Mouse (Mus musculus) adrenal gland, adult 18-20 months (tissue): ENCODE measurements around the gene Rbm28. TPM values are rescaled to one million over a fixed set of nuclear protein-coding genes. Genes with fewer than 3 reads are reported as not detected.
A peak's percentile ranks its signal among the peaks of the same experiment; 100 is the strongest.

Experiments used
- DNase-seq, 2 experiments: peaks; one replicate each; pipeline ENCODE4 v3.0.0; 2021 to 2022; ENCODE audit warnings: low spot score in 2 of 2
- long read RNA-seq, 2 experiments: library from polyadenylated mRNA; stranded (forward); transcript quantifications; one replicate each; pipeline ENCODE4 v2.0.0; 2021
- total RNA-seq, 2 experiments: library from RNA; stranded (reverse); gene quantifications; 1 replicate in 1 of 2; 2 replicates in 1 of 2; pipeline ENCODE4 v1.2.3; 2021

The Rbm28 gene
- total RNA-seq, result 10 to 100 TPM; 32.4 to 34.3 TPM
- long read RNA-seq, experiment 1, full-length matches to known transcripts, result 20 of 26 reads
- long read RNA-seq, experiment 1, partial matches to known transcripts, result 3 of 26 reads
- long read RNA-seq, experiment 1, other reads (novel, unspliced or antisense), result 3 of 26 reads
- long read RNA-seq, experiment 2, full-length matches to known transcripts, result 56 of 68 reads
- long read RNA-seq, experiment 2, partial matches to known transcripts, result 9 of 68 reads
- long read RNA-seq, experiment 2, other reads (novel, unspliced or antisense), result 3 of 68 reads

- peak; percentile 72 to 76 for DNase-seq
Measured at GRCm38 (mm10) chr6:29164314-29165244, at the start of gene Rbm28. Rbm28 (minus strand) TSS chr6:29165006.

DNA sequence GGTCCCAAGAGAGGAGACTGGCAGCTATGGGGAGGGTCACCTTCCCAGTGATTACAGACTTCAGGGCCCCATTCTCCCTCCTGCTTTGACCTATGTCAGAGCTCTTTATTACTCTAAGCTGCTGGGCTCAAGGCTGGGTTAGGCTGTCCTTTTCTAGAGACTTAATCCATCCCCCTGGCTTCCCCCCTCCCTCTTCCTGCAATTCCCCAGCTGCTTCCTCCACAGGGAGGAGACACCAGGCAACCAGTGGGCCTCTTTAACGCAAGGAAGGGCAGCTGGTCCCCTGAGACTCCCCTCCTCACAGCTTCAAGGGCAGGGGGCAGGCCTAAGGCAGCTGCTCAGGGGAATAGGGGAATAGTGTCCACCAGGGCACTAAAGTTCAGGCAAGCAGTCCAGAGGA lies 49.4 kb upstream of the Rbm28 start:
- DNase-seq, result no peak

DNA sequence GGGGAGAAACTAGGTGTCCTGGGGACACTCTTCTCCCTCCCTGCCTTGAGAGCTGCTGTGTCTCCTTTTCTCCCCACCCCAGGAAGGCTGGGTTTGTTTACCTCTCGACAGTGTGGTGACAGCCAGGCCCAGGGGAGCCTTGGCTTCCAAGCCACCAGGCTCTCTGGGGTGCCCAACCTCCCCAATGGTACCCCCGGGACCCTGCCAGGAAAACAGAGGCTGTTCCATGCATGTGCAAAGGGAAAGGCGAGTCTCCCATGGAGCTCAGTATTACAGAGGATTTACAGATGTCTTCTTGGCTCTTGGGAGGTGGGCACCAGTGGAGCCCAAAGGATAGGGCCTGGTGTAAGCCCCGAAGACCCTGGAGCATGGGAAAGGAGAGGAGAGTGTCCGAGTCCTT lies 48.6 kb upstream of the Rbm28 start:
- DNase-seq, result no peak

GRCm38 (mm10) chr6:29211806-29212492 lies 47.1 kb upstream of the Rbm28 start:
- peak; percentile 79 to 83 for DNase-seq

DNA sequence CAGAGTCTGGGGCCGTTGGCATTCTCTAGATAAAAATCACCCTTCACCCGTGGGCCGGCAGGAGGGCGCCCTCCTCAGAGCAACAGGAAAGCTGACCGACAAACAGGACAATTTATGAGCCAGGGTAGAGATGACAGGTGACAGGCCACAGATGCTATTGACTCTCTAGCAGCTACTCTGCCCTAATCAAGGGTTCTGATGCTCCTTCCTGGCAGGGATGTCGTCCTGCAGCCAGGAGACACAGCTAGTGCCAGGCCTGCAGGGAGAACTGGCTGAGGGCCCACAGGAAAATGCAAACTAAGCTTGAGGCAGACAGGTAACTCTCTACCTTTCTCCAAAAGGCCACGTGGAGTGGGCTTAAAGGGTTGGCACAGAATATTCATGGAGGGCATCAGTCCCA lies 46.3 kb upstream of the Rbm28 start:
- peak in 1 of 2 experiments; percentile 22 for DNase-seq

GRCm38 (mm10) chr6:29210231-29210936 lies 45.6 kb upstream of the Rbm28 start:
- peak in 1 of 2 experiments; percentile 16 for DNase-seq

GRCm38 (mm10) chr6:29208178-29208577 lies 43.4 kb upstream of the Rbm28 start:
- peak in 1 of 2 experiments; percentile 17 for DNase-seq

DNA sequence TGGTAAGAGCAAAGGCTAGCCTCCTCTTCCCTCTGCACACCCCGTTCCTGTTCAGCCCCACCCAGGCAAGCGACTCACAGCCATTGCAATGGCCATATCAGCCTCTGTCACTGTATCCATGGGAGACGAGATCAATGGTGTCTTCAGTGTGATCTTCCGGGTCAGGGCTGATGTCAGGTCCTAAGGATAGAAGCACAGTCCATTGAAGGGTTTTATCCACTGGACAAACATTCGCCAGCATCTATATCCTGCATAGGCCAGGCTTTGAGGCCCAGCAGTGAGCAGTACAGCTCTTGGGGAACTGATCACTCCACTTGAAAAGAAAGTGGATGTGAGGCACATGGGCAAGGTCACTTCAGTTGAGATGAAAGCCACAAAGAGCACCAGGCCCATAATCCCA lies 42.2 kb upstream of the Rbm28 start:
- DNase-seq, result no peak

DNA sequence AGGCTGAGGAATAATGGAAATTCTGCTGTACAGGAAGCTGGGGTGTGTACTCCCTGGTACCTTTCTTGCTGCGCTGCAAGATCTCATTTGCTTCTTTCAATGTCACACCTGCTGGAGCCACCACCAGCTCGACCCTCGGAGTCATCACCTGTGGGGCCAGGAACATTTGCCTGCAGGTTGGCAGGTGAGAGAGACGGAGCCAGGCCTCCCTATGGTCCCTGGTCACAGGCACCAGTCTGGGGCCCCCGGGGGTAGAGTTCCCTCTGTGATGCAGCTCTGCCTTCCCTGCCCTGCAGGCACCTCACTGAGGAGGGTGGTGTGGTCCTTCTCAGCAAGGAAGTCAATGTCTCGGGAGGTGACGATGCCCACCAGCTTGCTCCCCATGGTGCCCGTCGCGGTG lies 41.2 kb upstream of the Rbm28 start:
- DNase-seq, result no peak

DNA sequence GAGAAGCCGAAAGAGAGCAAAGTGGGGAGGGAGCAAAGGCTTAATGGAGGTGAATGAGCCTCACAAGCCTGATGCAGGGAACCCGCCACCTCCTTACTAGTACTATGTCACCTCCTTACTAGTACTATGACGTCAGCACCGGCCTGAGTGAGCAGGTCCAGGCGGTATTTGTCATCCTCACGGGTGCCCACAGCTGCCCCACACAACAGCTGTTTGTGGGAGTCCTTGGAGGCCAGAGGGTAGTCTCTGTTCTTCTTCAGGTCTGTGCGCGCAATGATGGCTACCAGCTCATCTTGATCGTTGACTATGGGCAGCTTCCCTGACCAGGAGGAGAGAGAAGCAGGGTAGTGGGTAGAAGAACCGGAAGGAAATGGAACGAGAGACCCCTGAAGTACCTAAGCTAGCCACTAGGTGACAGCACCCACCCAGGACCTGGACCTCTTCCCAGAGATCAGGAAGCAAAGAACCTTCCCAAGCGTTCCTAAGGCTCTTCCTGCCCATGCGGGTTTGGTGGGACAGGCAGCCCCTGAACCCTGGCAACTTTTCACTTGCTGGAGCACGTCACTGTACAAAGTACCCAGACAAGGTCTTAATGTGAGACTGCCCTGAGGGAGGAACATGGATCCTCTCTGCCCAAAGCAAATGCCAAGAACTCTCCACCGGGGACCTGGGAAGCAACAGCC lies 40.3 kb upstream of the Rbm28 start:
- no peak for DNase-seq

GRCm38 (mm10) chr6:29203861-29204585 lies 39.2 kb upstream of the Rbm28 start:
- no peak for DNase-seq

DNA sequence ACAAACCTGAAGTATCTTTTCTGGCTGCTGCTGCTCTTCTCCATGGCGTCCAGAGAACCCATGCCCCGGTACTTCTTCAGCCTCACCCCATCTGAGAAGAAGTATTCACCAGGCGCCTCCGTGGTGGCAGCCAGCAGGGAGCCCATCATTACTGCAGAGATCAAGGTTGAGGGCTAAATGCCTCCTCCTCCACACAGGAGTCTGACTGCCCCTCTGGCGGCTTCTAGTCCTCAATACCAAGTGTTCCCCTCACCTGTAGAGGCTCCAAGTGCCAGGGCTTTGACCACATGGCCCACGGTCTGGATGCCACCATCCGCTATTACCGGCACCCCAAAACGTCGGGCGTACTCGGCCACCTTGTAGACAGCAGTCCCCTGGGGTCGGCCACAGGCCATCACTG lies 38.3 kb upstream of the Rbm28 start:
- DNase-seq, result no peak

GRCm38 (mm10) chr6:29201988-29202387 lies 37.2 kb upstream of the Rbm28 start:
- no peak for DNase-seq

GRCm38 (mm10) chr6:29201341-29201740 lies 36.5 kb upstream of the Rbm28 start:
- no peak for DNase-seq

- no peak for DNase-seq
Measured at GRCm38 (mm10) chr6:29200496-29200895, 35.7 kb upstream of the Rbm28 start.

DNA sequence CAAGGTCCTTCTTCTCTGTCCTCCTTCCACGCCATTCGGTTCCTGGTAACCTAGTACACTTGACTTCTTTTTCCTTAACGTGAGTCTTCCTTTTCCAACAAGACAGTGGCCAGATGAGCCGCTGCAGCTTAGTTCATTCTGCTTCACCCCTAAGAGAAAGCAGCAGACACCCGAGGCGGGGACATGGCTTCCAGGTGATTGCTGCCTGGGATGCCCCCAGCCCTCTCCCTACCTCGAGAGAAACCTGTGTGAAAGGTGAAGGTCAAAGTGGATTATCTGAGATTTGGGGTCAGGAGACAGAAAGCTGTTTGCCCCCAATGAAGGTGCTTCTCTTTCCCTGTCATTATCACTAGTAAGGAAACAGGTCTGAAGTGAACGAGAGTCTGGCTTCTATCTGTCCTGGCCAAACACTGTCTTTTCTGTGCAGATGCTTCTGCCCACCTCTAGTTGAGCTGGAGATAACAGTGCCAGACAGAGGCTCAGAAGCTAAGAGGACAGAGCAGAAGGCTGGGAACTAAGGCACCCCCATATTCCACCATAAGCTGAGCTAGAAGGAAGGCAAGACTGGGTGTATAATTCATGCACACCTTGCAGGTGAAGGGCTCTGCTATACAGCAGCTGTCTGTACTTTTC lies 34.5 kb upstream of the Rbm28 start:
- no peak for DNase-seq

GRCm38 (mm10) chr6:29198309-29199222 lies 33.8 kb upstream of the Rbm28 start:
- peak; percentile 85 to 86 for DNase-seq
